Mouse (Mus musculus): ENCODE data around the gene Fem1a. TPM values are rescaled to one million over a fixed set of nuclear protein-coding genes. Genes with fewer than 3 reads are reported as not detected.

Fem1a gene
- polyA plus RNA-seq, 1 experiment: 10.8 TPM

DNA sequence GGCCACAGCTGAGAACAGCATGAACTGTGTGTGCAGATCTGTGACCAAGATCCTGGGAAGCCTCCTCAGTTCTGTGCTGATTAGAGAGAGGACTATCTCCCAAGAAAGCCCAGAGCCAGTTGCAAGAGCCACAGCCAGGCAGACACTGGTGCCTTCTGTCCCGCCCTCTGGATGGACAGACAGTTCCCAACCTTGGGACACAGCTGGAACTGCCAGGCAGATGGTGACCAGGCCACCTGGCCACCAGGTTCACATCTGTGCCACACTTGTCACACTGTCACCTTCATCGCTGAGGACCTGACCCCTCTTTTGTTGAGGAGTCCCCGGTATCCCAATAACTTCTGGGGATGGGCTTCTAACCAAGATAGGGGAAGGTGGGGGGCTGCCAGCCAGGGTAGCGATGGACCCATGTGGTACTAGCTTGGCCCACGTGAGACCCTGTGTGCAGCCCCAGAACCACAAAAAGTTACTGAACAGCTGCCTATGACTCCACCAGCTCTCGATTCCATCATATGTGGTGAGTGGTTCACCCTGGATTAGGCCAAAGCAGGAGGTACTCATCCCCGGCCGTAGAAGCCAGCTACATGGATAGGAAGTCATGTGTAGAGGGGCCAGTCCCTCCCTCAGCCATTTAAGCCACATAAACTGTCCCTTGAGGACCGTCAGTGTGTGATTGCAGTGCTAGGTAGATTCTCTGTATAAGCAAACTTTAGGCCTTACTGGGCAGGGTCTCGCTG is 2.9 kb downstream of the Fem1a start:
- no peak overlapping the region for H3K27ac ChIP-seq (ENCODE audit: control insufficient read depth, insufficient read depth, low read depth, low read length, poor library complexity)
- TF ChIP-seq POLR2A (IDR thresholded peaks at IDR 0.05; ENCODE audit: borderline replicate concordance, control insufficient read depth, low read depth, low read length): no peak
- TF ChIP-seq CTCF (IDR thresholded peaks at IDR 0.05; ENCODE audit: control insufficient read depth, insufficient read depth, low read length): no peak
- H3K4me3 ChIP-seq (replicated peaks; ENCODE audit: control insufficient read depth, low read depth, low read length): no peak overlapping the region
- 86% methylated on average over 10 of the region's 10 CpGs for WGBS
- no peaks in the 10 kb centered on the region; the same call in 1 of the 2 replicates for H3K4me1 ChIP-seq (ENCODE audit: control insufficient read depth, insufficient read depth, low read length)

GRCm38 (mm10) chr17:56261166-56261565 is 4.6 kb downstream of the Fem1a start:
- H3K4me3 ChIP-seq (replicated peaks; ENCODE audit: control insufficient read depth, low read depth, low read length): no peak overlapping the region
- 72% methylated on average over 3 of the region's 3 CpGs for WGBS
- TF ChIP-seq POLR2A (IDR thresholded peaks at IDR 0.05; ENCODE audit: borderline replicate concordance, control insufficient read depth, low read depth, low read length) (no peak; the same call in 1 of the 2 replicates), CTCF (IDR thresholded peaks at IDR 0.05; ENCODE audit: control insufficient read depth, insufficient read depth, low read length) (no peak)
- H3K27ac ChIP-seq (ENCODE audit: control insufficient read depth, insufficient read depth, low read depth, low read length, poor library complexity): no peak overlapping the region
- H3K4me1 ChIP-seq (ENCODE audit: control insufficient read depth, insufficient read depth, low read length): peaks cover 6% of the 10 kb centered on the region

- 79% methylated on average over 3 of the region's 3 CpGs for WGBS
- TF ChIP-seq POLR2A (IDR thresholded peaks at IDR 0.05; ENCODE audit: borderline replicate concordance, control insufficient read depth, low read depth, low read length) (no peak), CTCF (IDR thresholded peaks at IDR 0.05; ENCODE audit: control insufficient read depth, insufficient read depth, low read length) (no peak)
- H3K27ac ChIP-seq (ENCODE audit: control insufficient read depth, insufficient read depth, low read depth, low read length, poor library complexity): no peak overlapping the region
- H3K4me3 ChIP-seq (replicated peaks; ENCODE audit: control insufficient read depth, low read depth, low read length): no peak overlapping the region
- peaks cover 6% of the 10 kb centered on the region for H3K4me1 ChIP-seq (ENCODE audit: control insufficient read depth, insufficient read depth, low read length)
These were observed 6.1 kb downstream of the Fem1a start for GRCm38 (mm10) chr17:56262645-56263094.

- no peak overlapping the region for H3K27ac ChIP-seq (ENCODE audit: control insufficient read depth, insufficient read depth, low read depth, low read length, poor library complexity)
- TF ChIP-seq CTCF (IDR thresholded peaks at IDR 0.05; ENCODE audit: control insufficient read depth, insufficient read depth, low read length) (peak; percentile 92), POLR2A (IDR thresholded peaks at IDR 0.05; ENCODE audit: borderline replicate concordance, control insufficient read depth, low read depth, low read length) (no peak)
- 32% methylated on average over 8 of the region's 8 CpGs for WGBS
- no peak overlapping the region for H3K4me3 ChIP-seq (replicated peaks; ENCODE audit: control insufficient read depth, low read depth, low read length)
- peaks cover 6% of the 10 kb centered on the region for H3K4me1 ChIP-seq (ENCODE audit: control insufficient read depth, insufficient read depth, low read length)
These were observed 7.4 kb downstream of the Fem1a start for GRCm38 (mm10) chr17:56264020-56264419.

- WGBS: 36% methylated on average over 4 of the region's 4 CpGs
- no peak overlapping the region for H3K4me3 ChIP-seq (replicated peaks; ENCODE audit: control insufficient read depth, low read depth, low read length)
- H3K4me1 ChIP-seq (ENCODE audit: control insufficient read depth, insufficient read depth, low read length): peaks cover 6% of the 10 kb centered on the region
- TF ChIP-seq POLR2A (IDR thresholded peaks at IDR 0.05; ENCODE audit: borderline replicate concordance, control insufficient read depth, low read depth, low read length): no peak
- TF ChIP-seq CTCF (IDR thresholded peaks at IDR 0.05; ENCODE audit: control insufficient read depth, insufficient read depth, low read length): no peak
- H3K27ac ChIP-seq (ENCODE audit: control insufficient read depth, insufficient read depth, low read depth, low read length, poor library complexity): peak overlapping the region; percentile 77
These were observed 8.4 kb downstream of the Fem1a start for GRCm38 (mm10) chr17:56265011-56265410.

DNA sequence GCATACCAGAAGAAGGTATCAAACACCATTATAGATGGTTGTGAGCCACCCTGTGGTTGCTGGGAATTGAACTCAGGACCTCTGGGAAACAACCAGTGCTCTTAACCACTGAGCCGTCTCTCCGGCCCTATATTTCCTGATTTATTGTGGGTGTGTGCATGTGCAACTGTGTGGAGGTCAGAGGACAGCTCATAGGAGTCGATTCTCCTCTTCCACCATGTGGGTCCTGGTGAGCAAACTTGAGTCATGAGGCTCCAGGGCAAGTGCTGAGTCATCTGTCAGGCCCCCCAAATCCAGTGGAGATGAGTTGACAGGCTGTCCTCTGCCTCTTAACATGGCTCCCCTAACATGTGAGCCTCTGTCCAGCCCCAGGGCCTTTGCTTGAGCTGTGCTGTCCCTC is 9.3 kb downstream of the Fem1a start:
- 49% methylated on average over 3 of the region's 3 CpGs for WGBS
- Histone ChIP-seq H3K4me3 (replicated peaks; ENCODE audit: control insufficient read depth, low read depth, low read length) (no peak overlapping the region), H3K27ac (ENCODE audit: control insufficient read depth, insufficient read depth, low read depth, low read length, poor library complexity) (peak overlapping the region; percentile 66), H3K4me1 (ENCODE audit: control insufficient read depth, insufficient read depth, low read length) (peaks cover 6% of the 10 kb centered on the region)
- TF ChIP-seq CTCF (IDR thresholded peaks at IDR 0.05; ENCODE audit: control insufficient read depth, insufficient read depth, low read length) (no peak), POLR2A (IDR thresholded peaks at IDR 0.05; ENCODE audit: borderline replicate concordance, control insufficient read depth, low read depth, low read length) (no peak)

DNA sequence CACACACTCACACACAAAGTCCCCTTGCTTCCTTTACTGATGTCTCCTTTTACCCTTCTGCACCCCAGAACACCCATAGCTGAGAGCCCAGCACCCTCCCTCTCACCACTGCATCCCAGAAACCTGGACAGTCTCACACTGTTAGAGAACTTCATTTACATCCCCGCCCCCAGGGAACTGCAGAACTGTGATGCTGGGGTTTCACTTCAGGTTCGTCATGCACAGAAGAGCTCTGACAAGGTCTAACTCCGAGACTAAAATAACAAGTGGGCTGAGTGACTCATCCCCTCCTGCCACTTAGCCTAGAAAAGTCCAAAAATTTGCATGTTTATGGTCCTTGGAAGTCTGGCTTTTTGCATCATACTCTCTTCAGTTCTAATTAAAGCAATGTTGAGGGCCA is 9.7 kb downstream of the Fem1a start:
- Histone ChIP-seq H3K4me3 (replicated peaks; ENCODE audit: control insufficient read depth, low read depth, low read length) (no peak overlapping the region), H3K27ac (ENCODE audit: control insufficient read depth, insufficient read depth, low read depth, low read length, poor library complexity) (peak overlapping the region; percentile 66), H3K4me1 (ENCODE audit: control insufficient read depth, insufficient read depth, low read length) (peaks cover 6% of the 10 kb centered on the region)
- no peak for TF ChIP-seq CTCF (IDR thresholded peaks at IDR 0.05; ENCODE audit: control insufficient read depth, insufficient read depth, low read length)
- TF ChIP-seq POLR2A (IDR thresholded peaks at IDR 0.05; ENCODE audit: borderline replicate concordance, control insufficient read depth, low read depth, low read length): no peak
- 47% methylated on average over 3 of the region's 3 CpGs for WGBS

DNA sequence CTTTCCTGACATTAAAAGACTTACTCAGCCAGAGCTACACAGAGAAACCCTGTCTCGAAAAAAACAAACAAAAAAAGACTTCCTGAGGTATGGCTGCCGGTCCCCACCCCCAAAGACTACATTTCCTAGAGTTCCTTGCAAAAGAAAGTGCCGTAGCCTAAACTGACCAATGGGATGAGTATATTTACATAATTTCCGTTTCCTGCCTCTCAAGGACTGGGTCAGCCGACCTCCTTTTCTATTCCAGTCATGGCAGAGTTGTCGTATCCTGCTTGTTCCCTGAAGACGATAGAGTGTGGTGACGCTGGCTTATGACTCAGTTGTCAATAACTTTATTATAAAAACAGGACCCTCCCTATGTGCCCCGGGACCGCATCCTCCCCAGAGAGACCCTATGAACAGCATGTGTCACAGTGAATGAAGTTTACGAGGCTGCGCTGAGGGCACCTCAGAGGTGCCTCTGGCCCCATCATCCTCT is 12.6 kb downstream of the Fem1a start:
- Histone ChIP-seq H3K4me1 (ENCODE audit: control insufficient read depth, insufficient read depth, low read length) (peaks cover 6% of the 10 kb centered on the region), H3K4me3 (replicated peaks; ENCODE audit: control insufficient read depth, low read depth, low read length) (peak overlapping the region; percentile 59), H3K27ac (ENCODE audit: control insufficient read depth, insufficient read depth, low read depth, low read length, poor library complexity) (peak overlapping the region; percentile 49; the same call in 1 of the 2 replicates)
- TF ChIP-seq CTCF (IDR thresholded peaks at IDR 0.05; ENCODE audit: control insufficient read depth, insufficient read depth, low read length): no peak
- WGBS: 10% methylated on average over 12 of the region's 12 CpGs
